Mouse (Mus musculus) layer of hippocampus, adult 2 months (tissue): ENCODE measurements at regions not wholly inside any gene's neighbourhood (a gene's known extent, or its start where the extent isn't known, plus 50 kb on each side); places are given as distances from the start of the nearest gene placed in this dataset.

ENCODE experiments used
- DNase-seq, 2 experiments: peaks; one replicate each; pipeline ENCODE4 v3.0.0; 2022; ENCODE audit warnings: low spot score in 2 of 2
- H3K27ac ChIP-seq: fragments of 200-600 bp; 2 replicates; pipeline ENCODE4 v1.8.1; 2022
- H3K4me3 ChIP-seq: fragments of 200-600 bp; 2 replicates; pipeline ENCODE4 v1.8.1; 2022; ENCODE audit warnings: mild to moderate bottlenecking
- CTCF ChIP-seq: fragments of 200-600 bp; conservative IDR thresholded peaks from 2 replicates; pipeline ENCODE4 v1.8.1; 2022; ENCODE audit warnings: antibody characterized with exemption, mild to moderate bottlenecking, moderate library complexity

GRCm38 (mm10) chr9:35328503-35328902, 60.8 kb downstream of the Rpusd4 start:
- TF ChIP-seq CTCF: no peak
- Histone ChIP-seq H3K4me3 (no peak overlapping the region), H3K27ac (no peak overlapping the region)
- DNase-seq: no peak

- H3K27ac ChIP-seq: no peak overlapping the region
- TF ChIP-seq CTCF: no peak
- no peak for DNase-seq
- H3K4me3 ChIP-seq: no peak overlapping the region
Measured at GRCm38 (mm10) chr9:35330386-35330785, 62.7 kb downstream of the Rpusd4 start.

GRCm38 (mm10) chr9:35331241-35331680, 63.6 kb downstream of the Rpusd4 start:
- Histone ChIP-seq H3K4me3 (no peak overlapping the region), H3K27ac (no peak overlapping the region)
- DNase-seq: peak; percentile 25 to 59
- no peak for TF ChIP-seq CTCF

GRCm38 (mm10) chr9:35332688-35333630, 65.3 kb downstream of the Rpusd4 start:
- H3K4me3 ChIP-seq: no peak overlapping the region
- DNase-seq: no peak
- no peak overlapping the region for H3K27ac ChIP-seq
- no peak for TF ChIP-seq CTCF

GRCm38 (mm10) chr9:35333631-35334005, 66.0 kb downstream of the Rpusd4 start:
- Histone ChIP-seq H3K4me3 (no peak overlapping the region), H3K27ac (no peak overlapping the region)
- no peak for DNase-seq
- no peak for TF ChIP-seq CTCF

GRCm38 (mm10) chr9:35334536-35334935, 66.9 kb downstream of the Rpusd4 start:
- Histone ChIP-seq H3K4me3 (no peak overlapping the region), H3K27ac (no peak overlapping the region)
- TF ChIP-seq CTCF: no peak
- DNase-seq: no peak

- no peak for TF ChIP-seq CTCF
- no peak overlapping the region for H3K27ac ChIP-seq
- DNase-seq: no peak
- no peak overlapping the region for H3K4me3 ChIP-seq
Measured at GRCm38 (mm10) chr9:35335181-35335580, 67.5 kb downstream of the Rpusd4 start.

- TF ChIP-seq CTCF: no peak
- Histone ChIP-seq H3K4me3 (no peak overlapping the region), H3K27ac (no peak overlapping the region)
- DNase-seq: no peak
Measured at GRCm38 (mm10) chr9:35335888-35336700, 68.4 kb downstream of the Rpusd4 start.

GRCm38 (mm10) chr9:35336701-35337055, 69.0 kb downstream of the Rpusd4 start:
- Histone ChIP-seq H3K4me3 (no peak overlapping the region), H3K27ac (no peak overlapping the region)
- no peak for TF ChIP-seq CTCF
- DNase-seq: no peak

GRCm38 (mm10) chr9:35338858-35339257, 71.2 kb downstream of the Rpusd4 start:
- Histone ChIP-seq H3K27ac (no peak overlapping the region), H3K4me3 (no peak overlapping the region)
- DNase-seq: no peak
- no peak for TF ChIP-seq CTCF

GRCm38 (mm10) chr9:35339492-35340262, 72.0 kb downstream of the Rpusd4 start:
- H3K27ac ChIP-seq: no peak overlapping the region
- TF ChIP-seq CTCF: no peak
- no peak overlapping the region for H3K4me3 ChIP-seq
- DNase-seq: no peak

- no peak for DNase-seq
- Histone ChIP-seq H3K27ac (no peak overlapping the region), H3K4me3 (no peak overlapping the region)
- no peak for TF ChIP-seq CTCF
Measured at GRCm38 (mm10) chr9:35340263-35340573, 72.6 kb downstream of the Rpusd4 start.

- no peak overlapping the region for H3K27ac ChIP-seq
- no peak overlapping the region for H3K4me3 ChIP-seq
- TF ChIP-seq CTCF: no peak
- no peak for DNase-seq
Measured at GRCm38 (mm10) chr9:35340811-35341210, 73.1 kb downstream of the Rpusd4 start.
